In genomic region chr2:166187874-166188453, GRCm38 (mm10) we compare ENCODE assay signal across 8 mouse cellular contexts. TPM values are rescaled to one million over a fixed set of nuclear protein-coding genes. Genes with fewer than 3 reads are reported as not detected.
DNase-seq lines count a peak whose midpoint lies in the region; ATAC-seq and TF ChIP-seq lines count a peak whose summit lies in the region.
"Not testable (repeated sequence)": the region's sequence is repeated elsewhere in the genome, so short reads cannot be mapped to it uniquely, and the experiment has no call there.

No protein-coding gene starts in this region.

- peaks cover 25% of the 10 kb centered on the region for H3K27me3 ChIP-seq in forebrain, embryonic 14.5 days (replicated peaks; ENCODE audit: control insufficient read depth, insufficient read depth, low read length)
- not testable (repeated sequence) for H3K27me3 ChIP-seq in intestine, embryonic 14.5 days (replicated peaks; ENCODE audit: control insufficient read depth, insufficient read depth, low read length); kidney, postnatal 0 days (ENCODE audit: insufficient read depth, low read length); limb, embryonic 15.5 days; stomach, embryonic 16.5 days (ENCODE audit: control insufficient read depth, insufficient read depth, low read length)
- peaks cover 32% of the 10 kb centered on the region for H3K27me3 ChIP-seq in neural tube, embryonic 13.5 days

- TF ChIP-seq CTCF in kidney, postnatal 0 days (IDR thresholded peaks at IDR 0.05; ENCODE audit: low read depth), result not testable (repeated sequence)

- H3K4me2 ChIP-seq in forebrain, embryonic 14.5 days (ENCODE audit: low read length); intestine, embryonic 14.5 days (ENCODE audit: low read length); kidney, postnatal 0 days (ENCODE audit: low read length); limb, embryonic 15.5 days; neural tube, embryonic 13.5 days; stomach, embryonic 16.5 days (ENCODE audit: low read depth, low read length): not testable (repeated sequence)

- H3K9me3 ChIP-seq in forebrain, embryonic 14.5 days (replicated peaks; ENCODE audit: control insufficient read depth, low read length); intestine, embryonic 14.5 days (ENCODE audit: control insufficient read depth, low read length); kidney, postnatal 0 days (replicated peaks; ENCODE audit: low read length); limb, embryonic 15.5 days; neural tube, embryonic 13.5 days; stomach, embryonic 16.5 days (replicated peaks; ENCODE audit: control insufficient read depth, low read length): not testable (repeated sequence)

- H3K36me3 ChIP-seq in forebrain, embryonic 14.5 days (ENCODE audit: control insufficient read depth, insufficient read depth, low read length); intestine, embryonic 14.5 days (ENCODE audit: control insufficient read depth, insufficient read depth, low read length); kidney, postnatal 0 days (ENCODE audit: insufficient read depth, low read length); limb, embryonic 15.5 days; neural tube, embryonic 13.5 days; stomach, embryonic 16.5 days (ENCODE audit: control insufficient read depth, insufficient read depth, low read length): not testable (repeated sequence)

- WGBS in forebrain, embryonic 14.5 days, result 9% methylated on average over 8 of the region's 11 CpGs
- WGBS in intestine, embryonic 14.5 days, result 50% methylated on average over 8 of the region's 11 CpGs
- 65% methylated on average over 8 of the region's 11 CpGs for WGBS in kidney, postnatal 0 days
- WGBS in limb, embryonic 15.5 days, result 65% methylated on average over 9 of the region's 11 CpGs
- 28% methylated on average over 11 of the region's 11 CpGs for WGBS in neural tube, embryonic 13.5 days
- 50% methylated on average over 8 of the region's 11 CpGs for WGBS in stomach, embryonic 16.5 days

- peak; percentile 18 for DNase-seq in c-Kit-positive CD71-negative TER-119-negative erythroid progenitor cells, embryonic 14.5 days (ENCODE audit: low read depth)
- DNase-seq in forebrain, embryonic 14.5 days (ENCODE audit: low spot score), result peak; percentile 68
- DNase-seq in intestine, embryonic 14.5 days (ENCODE audit: low spot score), result not testable (repeated sequence)
- peak; percentile 48 for DNase-seq in kidney, postnatal 0 days (ENCODE audit: low spot score)

- H3K27ac ChIP-seq in forebrain, embryonic 14.5 days (ENCODE audit: low read depth, low read length); kidney, postnatal 0 days: not testable (repeated sequence)
- peak overlapping the region; percentile 69; the same call in 1 of the 2 replicates for H3K27ac ChIP-seq in intestine, embryonic 14.5 days (ENCODE audit: low read depth)
- H3K27ac ChIP-seq in limb, embryonic 15.5 days, result peak overlapping the region; percentile 23; the same call in 1 of the 2 replicates
- H3K27ac ChIP-seq in neural tube, embryonic 13.5 days (replicated peaks), result peak overlapping the region; percentile 63
- H3K27ac ChIP-seq in stomach, embryonic 16.5 days (ENCODE audit: low read length), result peak overlapping the region; percentile 54; the same call in 1 of the 2 replicates

- H3K4me3 ChIP-seq in forebrain, embryonic 14.5 days (ENCODE audit: low read depth, low read length); intestine, embryonic 14.5 days (ENCODE audit: low read depth, low read length); kidney, postnatal 0 days (replicated peaks; ENCODE audit: low read depth, low read length); limb, embryonic 15.5 days; neural tube, embryonic 13.5 days; stomach, embryonic 16.5 days (replicated peaks; ENCODE audit: low read length): not testable (repeated sequence)

- not testable (repeated sequence) for H3K4me1 ChIP-seq in forebrain, embryonic 14.5 days (ENCODE audit: control insufficient read depth, insufficient read depth, low read length); stomach, embryonic 16.5 days (ENCODE audit: control insufficient read depth, insufficient read depth, low read length)
- H3K4me1 ChIP-seq in intestine, embryonic 14.5 days (replicated peaks; ENCODE audit: control insufficient read depth, insufficient read depth, low read length), result peaks cover 15% of the 10 kb centered on the region
- H3K4me1 ChIP-seq in kidney, postnatal 0 days (replicated peaks; ENCODE audit: insufficient read depth, low read length), result peaks cover 20% of the 10 kb centered on the region
- peaks cover 45% of the 10 kb centered on the region for H3K4me1 ChIP-seq in limb, embryonic 15.5 days
- H3K4me1 ChIP-seq in neural tube, embryonic 13.5 days (replicated peaks), result peaks cover 40% of the 10 kb centered on the region

- peak; percentile 57; the same call in 1 of the 2 replicates for ATAC-seq in forebrain, embryonic 14.5 days
- peak; percentile 52 to 84 for ATAC-seq in hematopoietic stem cell, adult 5-6 weeks (replicated peaks in 1 of 2; ENCODE audit: insufficient read depth in 1 of 2, low FRiP score in 2 of 2, low TSS enrichment in 1 of 2, low read depth in 1 of 2, poor library complexity in 2 of 2, severe bottlenecking in 2 of 2)
- peak; percentile 57; the same call in 1 of the 2 replicates for ATAC-seq in intestine, embryonic 14.5 days (replicated peaks; ENCODE audit: low FRiP score, low TSS enrichment, low read depth)
- not testable (repeated sequence) for ATAC-seq in kidney, postnatal 0 days (replicated peaks; ENCODE audit: low FRiP score, low read depth); limb, embryonic 15.5 days (ENCODE audit: insufficient number of reproducible peaks, low FRiP score, low TSS enrichment, low read depth); stomach, embryonic 16.5 days (ENCODE audit: insufficient read depth, low FRiP score)
- peak; percentile 29; the same call in 1 of the 2 replicates for ATAC-seq in neural tube, embryonic 13.5 days (ENCODE audit: low read depth)

- not testable (repeated sequence) for H3K9ac ChIP-seq in forebrain, embryonic 14.5 days (ENCODE audit: low read length); intestine, embryonic 14.5 days (ENCODE audit: low read length); kidney, postnatal 0 days (ENCODE audit: low read depth, low read length); limb, embryonic 15.5 days; neural tube, embryonic 13.5 days; stomach, embryonic 16.5 days (ENCODE audit: low read length)

RNA-seq across cellular contexts. Expression of gene Sulf2, which starts 32.5 kb away (rescaled TPM):
- 33.2 and 40.1 TPM in 2 replicates for polyA plus RNA-seq in forebrain, embryonic 14.5 days (2014; fragmentation: Nextera tagmentation; extraction: Ambion mirVana)
- 3.0 and 4.1 TPM in 2 replicates for total RNA-seq in hematopoietic stem cell, adult 5-6 weeks (2017)
- polyA plus RNA-seq in intestine, embryonic 14.5 days (2014; fragmentation: Nextera tagmentation; extraction: Ambion mirVana), result 134 TPM in 2 replicates
- polyA plus RNA-seq in kidney, postnatal 0 days (2015; fragmentation: Nextera tagmentation; extraction: Ambion mirVana), result 43.6 and 45.1 TPM in 2 replicates
- polyA plus RNA-seq in limb, embryonic 15.5 days (2015; fragmentation: Nextera tagmentation; extraction: Ambion mirVana), result 149 and 184 TPM in 2 replicates
- 116 and 122 TPM in 2 replicates for polyA plus RNA-seq in neural tube, embryonic 13.5 days (2015; fragmentation: Nextera tagmentation; extraction: Ambion mirVana)
- 119 and 124 TPM in 2 replicates for polyA plus RNA-seq in stomach, embryonic 16.5 days (2015; fragmentation: Nextera tagmentation; extraction: Ambion mirVana)
